Mouse (Mus musculus) kidney, postnatal 36 days (tissue): ENCODE measurements around the gene Enam.
A peak's percentile ranks its signal among the peaks of the same experiment; 100 is the strongest.
"Not testable (repeated sequence)": the region's sequence is repeated elsewhere in the genome, so short reads cannot be mapped to it uniquely, and the experiment has no call there.

Source experiments
- DNase-seq, 2 experiments: peaks; one replicate each; pipeline ENCODE4 v3.0.0; 2021 to 2022; ENCODE audit warnings: mixed read lengths in 2 of 2

Enam gene

GRCm38 (mm10) chr5:88487675-88488074, at the start of gene Enam:
TSS of gene Enam (plus strand) at chr5:88487975.
- DNase-seq, result no peak

DNA sequence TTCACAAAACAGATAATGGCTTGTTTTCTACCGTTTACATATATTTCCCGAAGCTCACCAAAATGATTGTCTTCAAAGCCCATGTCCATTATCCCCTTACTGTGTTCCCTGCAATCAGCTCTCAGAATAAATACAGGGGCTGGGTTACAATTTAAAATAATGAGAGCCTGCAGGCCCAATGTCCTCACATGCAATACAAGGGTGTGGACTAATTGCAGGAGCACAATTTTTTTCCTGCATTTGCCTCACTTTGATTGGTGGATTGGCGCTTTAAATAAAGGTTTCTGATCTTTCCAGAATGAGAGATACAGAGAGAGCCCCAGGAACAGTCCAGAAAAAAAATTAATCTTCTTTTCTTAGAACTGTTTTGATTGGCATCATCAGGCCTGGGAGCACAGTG, 32.1 kb upstream of the Enam start, which contains the start of gene Ambn:
Ambn (plus strand) TSS at position 301 of the 400 bp plus-strand sequence.
- DNase-seq, result no peak

DNA sequence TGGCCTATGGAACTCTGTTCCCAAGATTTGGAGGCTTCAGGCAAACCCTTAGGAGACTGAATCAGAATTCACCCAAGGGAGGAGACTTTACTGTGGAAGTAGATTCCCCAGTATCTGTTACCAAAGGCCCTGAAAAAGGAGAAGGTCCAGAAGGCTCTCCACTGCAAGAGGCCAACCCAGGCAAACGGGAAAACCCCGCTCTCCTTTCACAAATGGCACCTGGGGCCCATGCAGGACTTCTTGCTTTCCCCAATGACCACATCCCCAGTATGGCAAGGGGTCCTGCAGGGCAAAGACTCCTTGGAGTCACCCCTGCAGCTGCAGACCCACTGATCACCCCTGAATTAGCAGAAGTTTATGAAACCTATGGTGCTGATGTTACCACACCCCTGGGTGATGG, 20.3 kb upstream of the Enam start:
- no peak for DNase-seq

GRCm38 (mm10) chr5:88468807-88469704, 18.7 kb upstream of the Enam start:
- DNase-seq, result no peak

DNA sequence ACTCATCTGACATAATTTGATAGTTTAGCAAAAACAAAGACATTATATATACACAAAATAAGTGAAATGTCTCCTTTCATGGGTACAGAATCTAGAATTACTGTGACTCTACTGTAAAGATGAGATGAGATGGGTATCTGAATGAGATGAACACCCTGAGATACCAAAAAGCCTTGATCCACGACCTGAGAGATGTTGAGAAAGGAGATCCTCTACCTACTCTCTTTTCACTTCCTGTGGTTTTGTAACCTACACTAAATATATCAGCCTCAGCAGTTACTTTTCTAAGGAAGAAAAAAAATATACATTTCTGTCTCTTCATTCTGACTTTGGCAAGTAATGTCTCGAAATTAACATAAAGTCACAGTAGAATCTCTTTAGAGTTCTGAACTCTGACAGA, 1.2 kb downstream of the Enam start:
- DNase-seq, result no peak

GRCm38 (mm10) chr5:88491111-88491510, 3.3 kb downstream of the Enam start:
- DNase-seq, result no peak

- no peak for DNase-seq
Measured at GRCm38 (mm10) chr5:88499781-88500180, 12.0 kb downstream of the Enam start.

GRCm38 (mm10) chr5:88508555-88508954, 20.8 kb downstream of the Enam start:
- DNase-seq, result no peak

DNA sequence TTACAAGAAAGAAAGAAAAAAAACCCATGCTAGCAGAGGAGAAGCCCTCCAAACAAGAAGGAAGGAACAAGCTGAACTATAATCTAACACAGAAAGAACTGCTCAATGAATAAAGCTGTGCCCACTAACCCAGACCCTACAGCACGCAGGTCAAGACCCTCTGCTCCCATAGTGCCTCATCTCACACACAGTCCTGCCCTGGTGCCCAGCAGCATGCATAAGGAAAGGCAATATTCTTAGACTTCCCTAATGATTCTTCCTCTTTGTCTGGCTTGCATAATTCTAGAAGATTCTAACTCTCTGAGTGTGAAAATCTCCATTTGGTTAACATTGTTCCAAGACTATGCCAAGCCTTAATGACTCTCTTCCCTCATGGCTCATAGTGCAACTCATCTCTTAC, 21.2 kb downstream of the Enam start:
- no peak for DNase-seq

DNA sequence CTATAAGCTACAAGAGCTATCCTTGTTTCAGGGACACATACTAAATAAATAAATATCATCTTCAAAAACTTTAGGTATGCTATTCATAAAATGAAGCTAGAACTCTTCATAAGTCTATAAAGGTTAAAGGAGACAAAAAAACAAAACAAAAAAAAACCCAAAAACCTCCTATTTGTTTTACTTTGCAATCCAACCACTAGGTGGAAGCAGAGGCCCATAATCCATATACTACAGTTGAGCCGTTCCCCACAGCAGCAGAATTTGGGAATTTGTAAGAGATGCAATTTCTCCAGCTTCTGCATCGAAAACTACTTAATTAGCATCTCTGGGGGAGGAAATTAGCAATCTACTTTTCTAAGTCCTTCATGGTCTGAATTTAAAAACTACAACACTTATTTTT, 31.5 kb downstream of the Enam start:
- peak; percentile 43 to 63 for DNase-seq

DNA sequence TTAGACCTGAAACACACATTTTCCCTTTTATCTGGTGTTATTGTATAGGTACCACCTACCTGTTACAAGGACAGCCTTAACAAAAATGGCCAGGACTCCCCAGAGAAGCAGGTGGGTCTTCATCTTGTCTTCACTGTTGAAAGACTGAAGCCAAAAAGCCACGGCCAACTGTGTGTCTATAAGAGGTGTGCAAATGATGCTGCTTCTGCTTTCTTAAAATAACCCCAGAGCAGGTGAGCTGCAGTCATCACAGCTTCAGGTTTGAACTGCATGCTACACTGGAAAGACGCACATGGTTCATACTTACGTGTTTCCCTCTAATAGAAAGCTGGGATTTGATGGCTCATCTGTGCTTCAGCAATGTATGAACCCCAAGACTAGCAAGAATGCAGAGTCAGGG, 39.9 kb downstream of the Enam start, which contains the start of gene Jchain:
Jchain (minus strand) TSS at position 235 of the 400 bp plus-strand sequence.
- DNase-seq, result no peak

GRCm38 (mm10) chr5:88530908-88531307, 43.1 kb downstream of the Enam start:
- DNase-seq, result no peak

GRCm38 (mm10) chr5:88534697-88535096, 46.9 kb downstream of the Enam start:
- DNase-seq, result no peak

- DNase-seq, result no peak
Measured at GRCm38 (mm10) chr5:88540845-88541244, 53.1 kb downstream of the Enam start.

- peak; percentile 62 to 71 for DNase-seq
Measured at GRCm38 (mm10) chr5:88542651-88543282, 55.0 kb downstream of the Enam start.

- not testable (repeated sequence) for DNase-seq
Measured at GRCm38 (mm10) chr5:88544411-88544810, 56.6 kb downstream of the Enam start.

DNA sequence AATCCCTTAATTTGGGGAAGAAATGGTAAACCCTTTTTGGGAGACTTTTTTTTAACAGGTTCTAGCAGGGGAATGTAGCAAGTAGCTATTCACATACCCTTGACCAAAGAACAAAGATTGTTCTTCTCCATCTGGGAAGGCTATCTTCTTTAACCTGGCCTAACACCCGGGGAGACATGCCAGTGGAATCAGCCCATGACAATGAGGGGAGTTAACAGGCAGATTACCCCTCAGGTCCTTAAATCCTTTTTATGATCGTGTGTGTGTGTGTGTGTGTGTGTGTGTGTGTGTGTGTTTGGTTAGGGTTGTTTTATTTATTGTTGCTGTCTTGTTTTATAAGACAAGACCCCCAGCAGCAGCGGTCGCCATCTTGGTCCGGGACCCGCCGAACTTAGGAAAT, 57.8 kb downstream of the Enam start:
- DNase-seq, result no peak

DNA sequence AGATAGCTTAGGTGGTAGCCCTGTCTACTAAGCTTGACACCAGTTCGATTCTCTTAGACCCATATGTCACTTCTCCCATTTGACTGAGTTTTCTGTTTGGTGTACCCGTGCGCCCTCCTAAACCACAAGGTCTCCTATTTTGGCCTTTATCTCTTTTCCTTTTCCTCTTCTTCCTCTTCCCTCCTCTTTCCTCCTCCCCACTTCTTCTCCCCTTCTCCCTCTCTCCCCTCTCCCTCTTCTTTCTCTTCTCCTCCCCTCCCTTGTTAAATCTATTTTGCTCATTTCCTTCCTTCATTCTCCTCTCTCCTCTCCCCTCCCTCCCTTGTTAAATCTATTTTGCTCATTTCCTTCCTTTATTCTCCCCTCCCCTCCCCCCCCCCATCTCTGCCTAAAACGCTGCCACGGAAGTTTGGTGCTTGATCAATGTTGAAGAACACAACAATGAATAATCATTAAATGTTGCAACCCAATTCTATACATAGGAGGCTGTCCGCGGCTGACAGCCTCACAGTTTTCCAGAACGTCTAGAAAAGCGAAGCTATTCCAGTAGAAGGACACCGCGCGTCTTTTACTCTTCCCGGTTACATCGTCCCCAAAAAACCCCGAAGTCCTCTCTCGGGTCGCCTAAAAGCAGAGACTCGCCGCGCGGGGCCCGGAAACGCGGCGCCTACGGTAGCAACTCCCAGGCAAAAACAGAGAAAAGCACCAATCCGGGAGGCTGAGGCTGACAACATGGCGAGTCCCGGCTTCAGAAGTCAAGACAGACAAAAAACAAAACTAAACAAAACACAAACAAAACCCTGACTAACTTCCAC, 65.7 kb downstream of the Enam start:
- DNase-seq, result no peak

- DNase-seq, result peak; percentile 94 to 95
Measured at GRCm38 (mm10) chr5:88554086-88554886, 66.5 kb downstream of the Enam start, which contains the start of gene Utp3. TSS of gene Utp3 (plus strand) at chr5:88554462.
